Mouse (Mus musculus): Measurements from ENCODE around the gene Pp2d1.
"Not testable (repeated sequence)": the region's sequence is repeated elsewhere in the genome, so short reads cannot be mapped to it uniquely, and the experiment has no call there.

The Pp2d1 gene

GRCm38 (mm10) chr17:53539351-53539750 lies at the start of gene Pp2d1:
Gene Pp2d1 (minus strand): TSS chr17:53539451.
- DNase-seq (ENCODE audit: extremely low read depth, low read depth, low spot score), result not testable (repeated sequence)

- DNase-seq (ENCODE audit: extremely low read depth, low read depth, low spot score), result no peak
These were observed 49.0 kb upstream of the Pp2d1 start for GRCm38 (mm10) chr17:53588097-53588855.

DNA sequence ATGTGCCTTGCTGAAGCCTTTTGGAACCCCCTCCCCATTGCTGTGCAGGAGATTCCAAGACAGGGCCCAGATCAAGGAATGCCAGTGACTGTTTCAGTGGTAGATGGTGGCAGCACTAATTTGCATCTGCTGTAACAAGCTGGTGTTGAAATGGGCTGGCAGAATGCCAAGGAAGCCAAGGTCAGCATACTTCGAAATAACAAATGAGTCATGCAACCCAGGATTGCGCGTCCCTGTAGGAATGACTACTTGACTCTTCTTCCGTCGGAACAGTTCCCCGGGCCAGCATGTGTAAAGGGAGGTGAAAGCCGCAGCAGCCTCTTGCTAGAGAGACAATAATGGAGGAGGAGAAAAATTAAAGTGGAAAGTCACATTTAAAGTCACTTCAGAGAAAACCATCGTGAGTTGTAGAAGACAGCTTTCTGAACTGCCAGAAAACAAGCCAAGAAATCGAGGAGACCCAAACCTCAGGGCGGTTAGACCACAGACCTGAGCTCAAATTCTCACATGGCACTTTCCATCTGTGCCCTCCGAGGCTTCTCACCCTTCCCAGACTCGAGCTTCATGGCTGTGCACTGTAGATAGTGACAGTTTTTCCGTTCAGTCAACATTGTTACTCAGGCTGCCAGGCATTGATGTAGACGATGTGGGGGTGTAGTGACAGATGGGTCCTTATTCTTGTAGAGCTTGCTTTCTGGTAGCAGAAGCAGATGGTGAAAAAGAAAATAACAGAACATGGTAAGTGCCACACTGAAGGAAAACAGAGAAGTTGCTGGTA lies 48.0 kb upstream of the Pp2d1 start:
- peak; percentile 100 for DNase-seq (ENCODE audit: extremely low read depth, low read depth, low spot score)

- no peak for DNase-seq (ENCODE audit: extremely low read depth, low read depth, low spot score)
These were observed 44.8 kb upstream of the Pp2d1 start for GRCm38 (mm10) chr17:53583846-53584579.

- no peak for DNase-seq (ENCODE audit: extremely low read depth, low read depth, low spot score)
These were observed 43.6 kb upstream of the Pp2d1 start for GRCm38 (mm10) chr17:53582805-53583204.

DNA sequence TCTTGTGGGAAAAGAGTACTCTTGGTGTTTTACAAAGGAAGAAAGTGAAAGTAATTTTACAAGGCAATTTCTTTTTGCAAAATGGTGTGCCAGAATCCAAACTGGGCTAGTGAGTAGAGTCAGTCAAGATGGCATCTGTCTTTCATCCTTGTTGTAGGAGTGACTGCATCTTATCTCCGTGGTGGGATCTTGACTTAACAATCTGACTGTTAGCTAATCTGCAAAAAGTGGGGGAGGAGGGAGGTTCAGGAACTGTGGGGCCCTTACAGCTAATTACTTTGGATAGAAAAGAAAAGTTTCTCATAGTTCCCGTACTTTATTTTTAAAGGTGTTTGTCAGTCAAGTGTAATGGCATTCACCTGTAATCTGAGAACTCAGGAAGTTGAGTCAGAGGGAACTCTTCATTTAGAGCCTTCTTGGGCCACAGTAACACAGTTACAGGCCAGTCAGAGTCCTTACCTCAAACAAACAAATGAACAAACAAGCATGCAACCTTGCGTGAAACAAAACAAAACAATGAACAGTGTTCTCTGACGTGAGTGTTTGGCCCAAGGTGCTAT lies 42.9 kb upstream of the Pp2d1 start:
- no peak for DNase-seq (ENCODE audit: extremely low read depth, low read depth, low spot score)

DNA sequence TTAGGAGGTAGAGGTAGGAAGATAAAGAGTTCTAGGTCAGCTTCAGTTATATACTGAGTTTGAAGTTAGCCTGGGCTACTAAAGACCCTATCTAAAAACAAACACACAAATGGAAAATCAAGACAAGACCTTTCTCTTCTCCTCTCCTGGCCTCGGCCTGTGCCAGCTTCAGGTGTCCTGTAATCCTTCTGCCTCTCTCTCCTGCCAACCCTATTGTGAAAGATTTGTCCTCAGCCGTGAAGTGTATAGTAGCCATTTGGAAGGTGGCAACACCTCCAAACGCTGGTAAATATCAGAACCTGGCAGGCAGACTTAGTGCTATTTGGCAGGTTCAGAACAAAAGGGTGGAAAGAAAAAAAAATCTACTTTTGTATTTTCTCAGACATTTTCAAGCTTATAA lies 41.0 kb upstream of the Pp2d1 start:
- DNase-seq (ENCODE audit: extremely low read depth, low read depth, low spot score), result peak; percentile 71

GRCm38 (mm10) chr17:53579612-53580011 lies 40.4 kb upstream of the Pp2d1 start:
- DNase-seq (ENCODE audit: extremely low read depth, low read depth, low spot score), result no peak

DNA sequence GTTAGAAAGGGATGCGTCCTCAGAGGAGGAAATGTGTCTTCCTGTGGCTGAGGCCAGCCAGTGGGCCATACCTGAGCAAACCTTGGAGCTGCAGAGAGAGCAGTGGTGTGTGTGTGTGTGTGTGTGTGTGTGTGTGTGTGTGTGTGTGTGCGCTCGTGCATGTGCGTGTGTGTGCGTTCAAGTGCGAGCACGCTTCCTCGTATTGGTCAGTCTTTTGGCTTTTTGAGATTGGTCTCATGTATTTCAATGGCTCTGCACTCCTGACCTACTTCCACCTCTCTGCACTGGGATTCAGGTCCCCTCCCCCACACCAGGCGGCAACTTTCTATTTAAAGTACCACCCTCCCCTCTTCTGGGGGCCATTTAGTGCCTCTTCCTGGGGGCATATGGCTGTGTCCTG lies 39.5 kb upstream of the Pp2d1 start:
- no peak for DNase-seq (ENCODE audit: extremely low read depth, low read depth, low spot score)

- no peak for DNase-seq (ENCODE audit: extremely low read depth, low read depth, low spot score)
These were observed 39.0 kb upstream of the Pp2d1 start for GRCm38 (mm10) chr17:53578249-53578648.

- DNase-seq (ENCODE audit: extremely low read depth, low read depth, low spot score), result no peak
These were observed 38.5 kb upstream of the Pp2d1 start for GRCm38 (mm10) chr17:53577754-53578153.

GRCm38 (mm10) chr17:53577151-53577550 lies 37.9 kb upstream of the Pp2d1 start:
- no peak for DNase-seq (ENCODE audit: extremely low read depth, low read depth, low spot score)

DNA sequence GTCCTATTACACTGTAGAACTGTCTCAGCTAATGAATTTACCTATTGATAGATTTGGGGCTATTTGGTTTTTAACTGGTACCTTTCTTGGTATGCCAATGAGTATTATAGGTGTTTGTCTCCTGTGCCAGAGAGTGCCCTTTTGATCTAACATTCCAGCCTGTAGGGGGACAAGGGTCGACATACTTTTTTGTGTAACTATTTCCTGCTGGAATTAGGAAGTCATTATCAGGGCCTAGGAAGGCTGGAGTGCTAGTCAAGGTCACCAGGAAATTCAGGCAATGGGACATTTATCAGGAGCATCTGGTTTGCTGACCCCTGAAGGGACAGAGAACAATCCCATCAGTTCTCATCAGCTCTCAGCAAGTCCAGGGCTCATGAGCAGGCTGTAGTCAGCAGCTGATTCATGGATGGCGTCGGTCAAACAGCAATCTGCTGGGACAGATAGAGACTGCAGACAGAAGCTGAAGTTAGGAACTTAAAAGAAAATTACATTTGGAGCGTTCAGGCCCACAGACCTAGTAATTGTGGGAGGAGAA lies 33.8 kb upstream of the Pp2d1 start:
- DNase-seq (ENCODE audit: extremely low read depth, low read depth, low spot score), result no peak

DNA sequence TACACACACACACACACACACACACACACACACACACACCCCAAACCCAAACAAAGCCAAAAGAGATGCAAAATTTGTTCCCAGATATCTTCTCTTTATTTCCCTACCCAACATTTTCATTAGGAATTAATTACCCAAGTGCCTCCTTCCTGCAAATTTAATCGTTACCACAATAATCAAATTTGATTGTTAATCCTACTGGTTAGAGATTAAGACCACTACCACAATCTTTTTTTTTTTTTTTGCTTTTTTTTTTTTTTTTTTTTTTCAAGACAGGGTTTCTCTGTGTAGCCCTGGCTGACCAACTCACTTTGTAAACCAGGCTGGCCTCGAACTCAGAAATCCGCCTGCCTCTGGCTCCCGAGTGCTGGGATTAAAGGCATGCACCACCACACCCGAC lies 31.7 kb upstream of the Pp2d1 start:
- DNase-seq (ENCODE audit: extremely low read depth, low read depth, low spot score), result not testable (repeated sequence)

DNA sequence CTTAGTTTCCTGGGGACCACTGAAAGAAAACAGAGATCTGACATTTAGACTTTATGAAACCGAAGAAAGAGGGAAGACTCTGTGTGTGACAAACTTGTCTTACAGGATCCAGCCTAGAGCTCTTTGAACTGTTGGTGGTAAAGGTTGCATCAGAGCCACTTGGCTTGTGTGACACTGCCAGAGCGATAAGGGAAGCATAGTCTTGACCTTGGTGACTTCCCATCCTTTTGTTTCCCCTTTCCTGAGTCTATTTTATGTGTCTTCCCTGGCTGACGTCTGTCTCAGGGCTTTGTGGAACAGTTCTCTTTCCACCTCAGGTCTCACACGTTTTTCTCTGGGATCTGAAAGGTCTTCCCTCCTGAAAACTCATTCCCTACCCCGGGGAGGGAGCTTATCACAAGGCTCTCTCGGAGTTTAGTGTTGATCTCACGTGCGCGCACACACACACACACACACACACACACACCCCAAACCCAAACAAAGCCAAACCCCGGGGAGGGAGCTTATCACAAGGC lies 31.2 kb upstream of the Pp2d1 start:
- no peak for DNase-seq (ENCODE audit: extremely low read depth, low read depth, low spot score)

DNA sequence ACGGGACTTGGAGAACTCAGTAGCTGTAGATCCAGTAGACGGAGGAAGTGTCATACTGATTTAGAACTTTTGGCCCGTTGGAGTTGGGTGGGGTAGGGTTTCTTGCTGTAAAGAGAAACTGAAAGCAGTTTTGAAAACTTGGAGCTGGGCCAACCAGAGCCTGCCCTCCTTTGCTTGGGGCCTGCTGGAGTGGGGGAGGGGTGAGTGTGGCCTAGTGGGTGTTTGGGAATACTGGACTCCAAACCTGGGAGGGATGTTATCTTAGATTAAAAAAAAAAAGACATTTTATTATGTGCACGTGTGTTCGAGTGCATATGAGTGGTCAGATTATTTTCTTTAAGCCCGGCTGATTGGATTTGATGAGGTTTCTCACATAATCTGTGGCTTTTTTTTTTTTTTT lies 30.6 kb upstream of the Pp2d1 start:
- no peak for DNase-seq (ENCODE audit: extremely low read depth, low read depth, low spot score)

DNA sequence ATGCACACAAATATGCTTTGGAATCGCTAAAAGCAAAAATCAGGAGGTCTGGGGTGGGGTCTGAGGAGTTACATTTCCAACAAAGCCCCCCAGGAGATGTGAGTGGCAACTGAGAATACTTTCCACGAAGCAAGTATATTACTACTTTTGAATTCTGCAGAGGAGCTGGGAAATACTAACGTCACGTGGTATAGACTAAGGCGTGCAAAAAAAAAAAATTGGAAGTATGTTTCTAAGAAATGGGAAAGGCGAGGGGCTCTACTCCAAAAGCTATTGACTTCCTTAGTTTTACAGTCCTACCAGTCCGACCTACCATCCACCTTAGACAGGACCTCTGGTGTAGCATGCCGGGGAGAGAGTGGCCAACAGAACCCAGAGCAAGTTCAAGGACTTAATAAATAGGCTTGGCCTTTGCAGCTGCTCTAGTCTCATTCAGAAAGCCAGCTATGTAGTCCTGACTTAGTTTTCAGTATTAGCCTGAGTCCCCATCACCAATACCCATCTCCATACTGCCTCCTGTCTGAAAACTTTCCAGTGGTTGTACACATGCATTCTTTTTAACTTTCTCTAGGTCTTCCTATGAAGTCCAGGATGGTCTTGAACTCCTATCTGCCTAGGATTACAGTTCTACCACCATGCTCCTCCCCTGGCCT lies 29.6 kb upstream of the Pp2d1 start:
- DNase-seq (ENCODE audit: extremely low read depth, low read depth, low spot score), result no peak

DNA sequence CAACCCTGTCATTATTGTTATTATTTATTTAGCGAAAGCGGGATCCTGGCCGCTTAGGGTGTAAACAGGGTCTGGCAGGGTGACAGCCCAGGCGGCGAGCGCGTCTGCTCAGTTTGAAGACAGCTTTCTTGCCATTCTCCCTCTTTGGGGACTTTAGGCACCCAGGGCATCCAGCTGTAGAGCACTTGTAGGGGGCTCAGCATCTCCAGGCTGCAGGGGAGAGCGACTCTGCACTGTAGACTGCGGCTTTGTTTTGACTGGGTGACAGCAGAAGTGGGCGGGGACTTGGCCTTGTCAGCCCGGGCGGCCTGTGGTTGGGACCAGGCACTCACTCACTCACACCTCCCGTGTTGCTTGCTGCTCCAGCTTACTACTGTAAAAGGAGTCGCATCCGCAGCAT lies 28.9 kb upstream of the Pp2d1 start:
- DNase-seq (ENCODE audit: extremely low read depth, low read depth, low spot score), result no peak

DNA sequence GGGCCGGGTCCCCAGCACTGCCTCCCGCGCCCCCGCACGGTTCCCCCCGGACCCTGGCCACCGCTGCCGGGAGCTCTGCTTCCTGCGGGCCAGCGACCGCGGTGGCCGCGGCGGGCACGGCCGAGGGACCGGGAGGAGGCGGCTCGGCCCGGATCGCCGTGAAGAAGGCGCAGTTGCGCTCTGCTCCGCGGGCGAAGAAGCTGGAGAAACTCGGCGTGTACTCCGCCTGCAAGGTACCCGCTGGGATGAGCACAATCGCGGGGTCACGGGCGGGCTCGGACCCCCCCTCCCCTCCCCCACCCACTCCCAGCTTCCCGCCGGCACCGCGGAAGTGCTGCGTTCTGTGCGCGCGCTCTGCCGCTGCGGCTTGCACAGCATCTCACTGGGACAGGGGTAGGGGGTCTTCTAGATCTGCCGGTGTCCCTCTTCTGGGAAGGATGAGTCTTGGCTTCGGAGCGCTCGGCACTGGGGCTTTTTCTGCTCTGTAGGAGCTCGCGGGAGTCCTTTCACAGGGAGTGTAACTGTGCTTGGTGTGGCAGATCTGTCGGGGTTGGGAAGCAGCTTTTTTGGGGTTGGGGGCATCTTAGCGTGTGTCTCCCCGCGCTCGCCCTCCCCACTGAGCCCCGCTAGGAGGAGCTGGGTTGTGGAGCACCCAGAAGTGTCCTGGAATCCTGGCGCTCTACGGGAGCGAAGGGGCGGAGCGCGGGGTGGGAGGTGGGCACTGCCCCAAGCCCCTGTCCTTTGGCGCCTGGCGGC lies 28.3 kb upstream of the Pp2d1 start:
- no peak for DNase-seq (ENCODE audit: extremely low read depth, low read depth, low spot score)

- DNase-seq (ENCODE audit: extremely low read depth, low read depth, low spot score), result no peak
These were observed 27.7 kb upstream of the Pp2d1 start for GRCm38 (mm10) chr17:53566919-53567345.
